ENCODE assay signal across 25 mouse cellular contexts in the genomic region with DNA sequence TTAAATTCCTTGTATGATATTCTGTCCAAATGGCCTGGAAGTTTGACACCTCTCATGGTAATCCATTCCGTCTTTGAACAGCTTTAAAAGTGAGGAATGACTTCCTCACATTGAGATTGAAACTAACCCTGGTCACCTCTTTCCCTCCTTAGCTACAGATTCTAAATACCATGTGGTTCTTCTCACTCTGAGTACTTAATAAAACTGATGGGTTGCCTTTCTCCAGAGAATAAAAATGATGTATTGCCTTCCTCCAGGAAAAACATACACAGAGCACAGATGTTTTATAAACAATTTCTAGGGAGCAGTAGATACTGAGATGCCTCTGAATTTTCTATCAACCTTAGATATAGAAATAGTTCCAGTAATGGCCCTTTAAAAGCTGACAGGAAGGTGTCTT. TPM values are rescaled to one million over a fixed set of nuclear protein-coding genes. Genes with fewer than 3 reads are reported as not detected.
DNase-seq lines count a peak whose midpoint lies in the region; ATAC-seq and TF ChIP-seq lines count a peak whose summit lies in the region.
"Had no signal": no experiment of that assay in that cellular context is flagged by ENCODE, and none has a peak within 500 bp of the region (broad histone marks: within the 10 kb centered on the region; RNA-seq: fewer than 3 reads in every experiment).

No protein-coding gene starts in this region.

- no peak overlapping the region for H3K4me2 ChIP-seq in liver, embryonic 12.5 days
- H3K4me2 ChIP-seq in liver, embryonic 11.5 days = no peak overlapping the region
- no peak overlapping the region for H3K4me2 ChIP-seq in intestine, embryonic 16.5 days (ENCODE audit: low read depth, low read length)
- H3K4me2 ChIP-seq: forebrain, embryonic 13.5 days; hindbrain, embryonic 13.5 days; limb, embryonic 15.5 days; midbrain, embryonic 11.5 days had no signal

- no peak for ATAC-seq in liver, embryonic 12.5 days
- no peak for ATAC-seq in liver, embryonic 11.5 days (replicated peaks; ENCODE audit: low FRiP score)
- peak; percentile 24 for ATAC-seq in intestine, embryonic 16.5 days
- ATAC-seq: forebrain, embryonic 13.5 days had no signal

- peak; percentile 33 for DNase-seq in kidney, adult 2 months
- DNase-seq in kidney, adult 8-10 months = no peak
- no peak for DNase-seq in liver, embryonic 11.5 days (ENCODE audit: low spot score)
- no peak for DNase-seq in adrenal gland, postnatal 10 days
- DNase-seq in yolk sac, embryonic 10.5 days (ENCODE audit: low spot score) = no peak
- DNase-seq: cerebellum, adult 9-10 months; heart, adult 11 months; heart, postnatal 10 days; kidney, postnatal 10 days; lung, postnatal 4 days; thymus, postnatal 4 days had no signal

- H3K79me2 ChIP-seq in macrophage (ENCODE audit: inconsistent target) = no peaks in the 10 kb centered on the region

- H3K36me3 ChIP-seq in kidney, adult 2 months (ENCODE audit: control insufficient read depth, insufficient read depth, low read length) = no peaks in the 10 kb centered on the region
- H3K36me3 ChIP-seq in liver, embryonic 12.5 days = no peaks in the 10 kb centered on the region
- H3K36me3 ChIP-seq in liver, embryonic 11.5 days (ENCODE audit: control insufficient read depth, insufficient read depth, low read length) = no peaks in the 10 kb centered on the region
- no peaks in the 10 kb centered on the region for H3K36me3 ChIP-seq in intestine, embryonic 16.5 days (ENCODE audit: control insufficient read depth, insufficient read depth, low read length)
- H3K36me3 ChIP-seq in macrophage (ENCODE audit: inconsistent target) = no peaks in the 10 kb centered on the region
- H3K36me3 ChIP-seq: hindbrain, embryonic 13.5 days; limb, embryonic 15.5 days had no signal

- H3K4me3 ChIP-seq in kidney, adult 2 months (ENCODE audit: insufficient read depth, low read depth, low read length) = no peak overlapping the region
- H3K4me3 ChIP-seq in liver, embryonic 12.5 days = no peak overlapping the region
- H3K4me3 ChIP-seq in liver, embryonic 11.5 days (ENCODE audit: low read depth, low read length) = no peak overlapping the region
- no peak overlapping the region for H3K4me3 ChIP-seq in intestine, embryonic 16.5 days (ENCODE audit: low read length)
- H3K4me3 ChIP-seq in macrophage (ENCODE audit: inconsistent target) = no peak overlapping the region
- H3K4me3 ChIP-seq: forebrain, embryonic 13.5 days; hindbrain, embryonic 13.5 days; limb, embryonic 15.5 days had no signal

- 75% methylated on average over 1 of the region's 1 CpGs for WGBS in kidney, adult 2 months
- WGBS in liver, embryonic 12.5 days (ENCODE audit: insufficient replicate concordance) = 70% methylated on average over 1 of the region's 1 CpGs
- 73% methylated on average over 1 of the region's 1 CpGs for WGBS in liver, embryonic 11.5 days
- 43% methylated on average over 1 of the region's 1 CpGs for WGBS in intestine, embryonic 16.5 days
- 100% methylated on average over 1 of the region's 1 CpGs for WGBS in macrophage (ENCODE audit: missing documents)

- H3K27me3 ChIP-seq in kidney, adult 2 months (replicated peaks; ENCODE audit: control insufficient read depth, insufficient read depth, low read length) = no peaks in the 10 kb centered on the region
- H3K27me3 ChIP-seq in liver, embryonic 12.5 days (replicated peaks) = no peaks in the 10 kb centered on the region
- no peaks in the 10 kb centered on the region for H3K27me3 ChIP-seq in liver, embryonic 11.5 days (replicated peaks; ENCODE audit: control insufficient read depth, insufficient read depth, low read length)
- no peaks in the 10 kb centered on the region for H3K27me3 ChIP-seq in intestine, embryonic 16.5 days (replicated peaks; ENCODE audit: control insufficient read depth, insufficient read depth, low read length)
- H3K27me3 ChIP-seq: forebrain, embryonic 13.5 days; hindbrain, embryonic 13.5 days; limb, embryonic 15.5 days had no signal

- H3K4me1 ChIP-seq in kidney, adult 2 months (ENCODE audit: control insufficient read depth, insufficient read depth, low read length) = peaks cover 6% of the 10 kb centered on the region; the same call in 1 of the 2 replicates
- peaks cover 19% of the 10 kb centered on the region for H3K4me1 ChIP-seq in liver, embryonic 12.5 days
- H3K4me1 ChIP-seq in liver, embryonic 11.5 days (replicated peaks; ENCODE audit: control insufficient read depth, insufficient read depth, low read length) = peaks cover 6% of the 10 kb centered on the region
- H3K4me1 ChIP-seq in intestine, embryonic 16.5 days (ENCODE audit: control insufficient read depth, insufficient read depth, low read length) = peaks cover 16% of the 10 kb centered on the region
- H3K4me1 ChIP-seq: forebrain, embryonic 13.5 days; hindbrain, embryonic 13.5 days had no signal

- no peak overlapping the region for H3K27ac ChIP-seq in kidney, adult 2 months (ENCODE audit: insufficient read depth, low read depth, low read length)
- H3K27ac ChIP-seq in liver, embryonic 12.5 days = peak overlapping the region; percentile 37; the same call in 1 of the 2 replicates
- no peak overlapping the region for H3K27ac ChIP-seq in liver, embryonic 11.5 days (ENCODE audit: low read depth, low read length)
- H3K27ac ChIP-seq in intestine, embryonic 16.5 days (ENCODE audit: low read length) = peak overlapping the region; percentile 53; the same call in 1 of the 2 replicates
- H3K27ac ChIP-seq in macrophage = peak overlapping the region; percentile 94
- H3K27ac ChIP-seq: forebrain, embryonic 13.5 days; hindbrain, embryonic 13.5 days; limb, embryonic 15.5 days had no signal

- no peak for TF ChIP-seq CTCF in kidney, adult 2 months (conservative IDR thresholded peaks at IDR 0.05; ENCODE audit: insufficient read depth, insufficient read length, low read depth, low read length)

- TF ChIP-seq POLR2A in kidney, adult 2 months (IDR thresholded peaks at IDR 0.05; ENCODE audit: low read depth, low read length) = no peak

- H3K9ac ChIP-seq in liver, embryonic 12.5 days = no peak overlapping the region
- no peak overlapping the region for H3K9ac ChIP-seq in liver, embryonic 11.5 days (ENCODE audit: low read depth, low read length)
- H3K9ac ChIP-seq in intestine, embryonic 16.5 days (ENCODE audit: low read depth, low read length) = no peak overlapping the region
- H3K9ac ChIP-seq: forebrain, embryonic 13.5 days; hindbrain, embryonic 13.5 days; limb, embryonic 15.5 days had no signal

- 0 out of 2 replicates have a peak, but pooled peaks cover 2% of the 10 kb centered on the region for H3K9me3 ChIP-seq in liver, embryonic 12.5 days (replicated peaks)
- H3K9me3 ChIP-seq in liver, embryonic 11.5 days (ENCODE audit: control insufficient read depth, low read length) = no peaks in the 10 kb centered on the region
- H3K9me3 ChIP-seq in intestine, embryonic 16.5 days (ENCODE audit: control insufficient read depth, low read length) = 0 out of 2 replicates have a peak, but pooled peaks cover 2% of the 10 kb centered on the region
- H3K9me3 ChIP-seq: forebrain, embryonic 13.5 days; hindbrain, embryonic 13.5 days had no signal

RNA-seq across cellular contexts. Expression of a gene that starts 22.0 kb away (rescaled TPM):
- polyA plus RNA-seq in kidney, adult 2 months (2012; rRNA removed) = not detected in 2 replicates
- not detected in 2 replicates for polyA plus RNA-seq in liver, embryonic 12.5 days (2016; fragmentation: Nextera tagmentation; extraction: Ambion mirVana)
- not detected in 2 replicates for polyA plus RNA-seq in liver, embryonic 11.5 days (2014; fragmentation: Nextera tagmentation; extraction: Ambion mirVana)
- not detected in 2 replicates for polyA plus RNA-seq in intestine, embryonic 16.5 days (2015; fragmentation: Nextera tagmentation; extraction: Ambion mirVana)
- 10 to 100 TPM in 5 of 26 experiments, 1 to 10 TPM in 8, not detected in 13; 1.0 to 96.9 (median 6.6) TPM for total RNA-seq in macrophage (2018; cell fraction: chromatin; rRNA removed)
- total RNA-seq in macrophage (2018; cell fraction: cytosol; rRNA removed) = under 1 TPM in 1 of 26 experiments, not detected in 25; 0.26 TPM
- total RNA-seq in macrophage (2018; cell fraction: nucleus; rRNA removed) = 10 to 100 TPM in 2 of 26 experiments, 1 to 10 TPM in 9, not detected in 15; 1.3 to 14.4 (median 5.7) TPM
- polyA plus RNA-seq in macrophage (2018) = not detected in 3 replicates
- not detected for total RNA-seq in adrenal gland, postnatal 10 days (2021)
- total RNA-seq: common myeloid progenitor, adult 5-6 weeks; gastrocnemius, adult 8-10 months; heart, postnatal 10 days; left cerebral cortex, adult 18-20 months; left cerebral cortex, postnatal 36 days had no signal
- polyA plus RNA-seq: C2C12; embryonic facial prominence, embryonic 11.5 days; forebrain, embryonic 13.5 days; frontal cortex, adult 2 months; hindbrain, embryonic 13.5 days; limb, embryonic 15.5 days; midbrain, embryonic 11.5 days had no signal

RNA-seq across cellular contexts. Expression of a gene that starts 58.3 kb away (rescaled TPM):
- polyA plus RNA-seq in kidney, adult 2 months (2012; rRNA removed) = 26.9 and 34.2 TPM in 2 replicates
- 85.3 and 85.7 TPM in 2 replicates for polyA plus RNA-seq in liver, embryonic 12.5 days (2016; fragmentation: Nextera tagmentation; extraction: Ambion mirVana)
- 83.4 and 99.7 TPM in 2 replicates for polyA plus RNA-seq in liver, embryonic 11.5 days (2014; fragmentation: Nextera tagmentation; extraction: Ambion mirVana)
- polyA plus RNA-seq in intestine, embryonic 16.5 days (2015; fragmentation: Nextera tagmentation; extraction: Ambion mirVana) = 205 and 228 TPM in 2 replicates
- 1,000 to 10,000 TPM in 2 of 26 experiments, 100 to 1,000 TPM in 10, 10 to 100 TPM in 13, 1 to 10 TPM in 1; 8.8 to 1,147 (median 57.2) TPM for total RNA-seq in macrophage (2018; cell fraction: chromatin; rRNA removed)
- total RNA-seq in macrophage (2018; cell fraction: cytosol; rRNA removed) = 100 to 1,000 TPM in 18 of 26 experiments, 10 to 100 TPM in 8; 58.2 to 1,000 (median 243) TPM
- 1,000 to 10,000 TPM in 2 of 26 experiments, 100 to 1,000 TPM in 13, 10 to 100 TPM in 11; 23.5 to 1,357 (median 156) TPM for total RNA-seq in macrophage (2018; cell fraction: nucleus; rRNA removed)
- polyA plus RNA-seq in macrophage (2018) = 393 to 687 TPM (median 472 TPM) in 3 replicates
- total RNA-seq in adrenal gland, postnatal 10 days (2021) = 10 to 100 TPM; 42.9 to 46.7 TPM

Comparison
In these comparisons a context has a peak if more than half of its experiments do, and no peak if none do; other contexts are left out.
1. H3K27ac ChIP-seq: peak in liver, embryonic 12.5 days (single experiment), intestine, embryonic 16.5 days (single experiment) and macrophage (single experiment); none in kidney, adult 2 months (single experiment) and liver, embryonic 11.5 days (single experiment).